Comparison of ENCODE assay signal across 14 mouse cellular contexts in the genomic region with DNA sequence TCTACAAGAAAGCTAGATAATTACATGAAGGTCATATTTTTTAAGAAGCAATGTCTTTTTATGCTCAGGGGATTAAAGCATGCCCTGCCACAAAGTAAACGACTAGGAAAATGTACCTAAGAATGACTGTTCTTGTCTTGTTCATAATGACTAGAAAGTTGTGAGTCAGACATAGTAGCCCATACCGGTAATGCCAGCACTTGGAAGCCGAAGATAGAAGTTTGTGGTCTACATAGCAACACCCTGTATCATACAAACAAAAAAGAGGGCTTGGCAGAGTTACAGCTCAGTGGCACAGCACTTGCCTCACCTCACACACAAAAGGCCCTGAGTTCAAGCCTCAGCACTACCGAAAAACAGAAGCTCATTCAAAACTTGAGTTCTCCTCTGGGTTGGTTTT.
"Had no signal": no experiment of that assay in that cellular context is flagged by ENCODE, and none has a peak within 500 bp of the region (broad histone marks: within the 10 kb centered on the region; RNA-seq: fewer than 3 reads in every experiment).

No protein-coding gene starts in this region.

- ATAC-seq: liver, postnatal 0 days; lung, postnatal 0 days; midbrain, embryonic 13.5 days; midbrain, embryonic 15.5 days had no signal

- DNase-seq: liver, postnatal 0 days; lung, adult 2 months; lung, postnatal 14 days; lung, postnatal 36 days; right cerebral cortex, postnatal 14 days; spleen, adult 18-20 months; thymus, adult 18-20 months; thymus, postnatal 14 days; thymus, postnatal 36 days had no signal

- H3K27me3 ChIP-seq: lung, embryonic 15.5 days; midbrain, embryonic 13.5 days; midbrain, embryonic 15.5 days; neural tube, embryonic 12.5 days had no signal
